Comparison of ENCODE assay signal across 9 mouse cellular contexts in genomic region chr16:92423363-92423762, GRCm38 (mm10). TPM values are rescaled to one million over a fixed set of nuclear protein-coding genes. Genes with fewer than 3 reads are reported as not detected.
DNase-seq lines count a peak whose midpoint lies in the region; ATAC-seq lines count a peak whose summit lies in the region.
"Had no signal": no experiment of that assay in that cellular context is flagged by ENCODE, and none has a peak within 500 bp of the region (broad histone marks: within the 10 kb centered on the region; RNA-seq: fewer than 3 reads in every experiment).

No protein-coding gene starts in this region.

- 0 out of 2 replicates have a peak overlapping the region, but pooled peaks have one; percentile 4 for H3K4me2 ChIP-seq in embryonic facial prominence, embryonic 15.5 days (replicated peaks)

- H3K27me3 ChIP-seq in embryonic facial prominence, embryonic 15.5 days: no peaks in the 10 kb centered on the region
- H3K27me3 ChIP-seq: Patski had no signal

- no peak for ATAC-seq in embryonic facial prominence, embryonic 15.5 days (ENCODE audit: insufficient number of reproducible peaks, low FRiP score, low TSS enrichment, low read depth)
- ATAC-seq: Patski had no signal

- no peak overlapping the region for H3K4me3 ChIP-seq in embryonic facial prominence, embryonic 15.5 days (replicated peaks)

- peaks cover 56% of the 10 kb centered on the region for H3K4me1 ChIP-seq in embryonic facial prominence, embryonic 15.5 days

- peak; percentile 59 for DNase-seq in adrenal gland, postnatal 10 days
- DNase-seq in adrenal gland, adult (ENCODE audit: inconsistent age in 2 of 2, low spot score in 1 of 2): no peak
- peak; percentile 69 for DNase-seq in kidney, adult 11 months
- no peak for DNase-seq in kidney, postnatal 4 days
- peak; percentile 68 for DNase-seq in kidney, postnatal 14 days
- DNase-seq in embryo, embryonic 9.5 days (ENCODE audit: extremely low spot score): no peak
- no peak for DNase-seq in adrenal gland, postnatal 25 days

- H3K9ac ChIP-seq in embryonic facial prominence, embryonic 15.5 days: no peak overlapping the region

- H3K36me3 ChIP-seq in embryonic facial prominence, embryonic 15.5 days: no peaks in the 10 kb centered on the region

- no peaks in the 10 kb centered on the region for H3K9me3 ChIP-seq in embryonic facial prominence, embryonic 15.5 days (replicated peaks)

- 25% methylated on average over 10 of the region's 10 CpGs for WGBS in embryonic facial prominence, embryonic 15.5 days

- peak overlapping the region; percentile 51 for H3K27ac ChIP-seq in embryonic facial prominence, embryonic 15.5 days (replicated peaks)

RNA-seq across cellular contexts. Expression of gene Rcan1, which starts 47.3 kb away (rescaled TPM):
- total RNA-seq in adrenal gland, postnatal 10 days (2021): 10 to 100 TPM; 21.7 to 22.2 TPM
- 40.3 and 41.8 TPM in 2 replicates for polyA plus RNA-seq in embryonic facial prominence, embryonic 15.5 days (2015; fragmentation: Nextera tagmentation; extraction: Ambion mirVana)
- 14.7 and 16.2 TPM in 2 replicates for total RNA-seq in adrenal gland, postnatal 25 days (2021)

Comparison
In these comparisons a context has a peak if more than half of its experiments do, and no peak if none do; other contexts are left out.
1. DNase-seq: peak in adrenal gland, postnatal 10 days (single experiment), kidney, adult 11 months (single experiment) and kidney, postnatal 14 days (single experiment); none in adrenal gland, adult (0 of 2), kidney, postnatal 4 days (0 of 2), embryo, embryonic 9.5 days (single experiment) and adrenal gland, postnatal 25 days (single experiment).